30 mouse cellular contexts compared by ENCODE assay signal in the genomic region with DNA sequence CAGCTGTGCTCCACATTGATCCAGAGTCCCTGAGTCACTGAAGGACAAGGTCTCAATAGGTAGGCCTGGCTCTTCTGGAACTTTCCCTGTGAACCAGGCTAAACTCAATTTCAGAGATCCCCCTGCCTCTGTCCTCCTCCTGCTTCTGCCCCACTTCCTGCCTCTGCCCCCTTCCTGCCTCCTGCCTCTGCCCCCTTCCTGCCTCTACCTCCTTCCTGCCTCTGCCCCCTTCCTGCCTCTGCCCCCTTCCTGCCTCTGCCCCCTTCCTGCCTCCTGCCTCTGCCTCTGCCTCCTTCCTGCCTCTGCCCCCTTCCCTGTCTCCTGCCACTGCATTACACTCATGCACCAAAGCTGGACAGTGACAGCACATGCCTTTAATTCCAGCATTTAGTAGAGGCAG. TPM values are rescaled to one million over a fixed set of nuclear protein-coding genes. Genes with fewer than 3 reads are reported as not detected.
DNase-seq lines count a peak whose midpoint lies in the region; ATAC-seq and TF ChIP-seq lines count a peak whose summit lies in the region.
"Had no signal": no experiment of that assay in that cellular context is flagged by ENCODE, and none has a peak within 500 bp of the region (broad histone marks: within the 10 kb centered on the region; RNA-seq: fewer than 3 reads in every experiment).

No protein-coding gene starts in this region.

- no peak overlapping the region for H3K4me3 ChIP-seq in liver, embryonic 12.5 days
- no peak overlapping the region for H3K4me3 ChIP-seq in midbrain, postnatal 0 days (ENCODE audit: low read depth, low read length)
- H3K4me3 ChIP-seq: embryonic facial prominence, embryonic 10.5 days; embryonic facial prominence, embryonic 15.5 days; forebrain, embryonic 12.5 days; layer of hippocampus, adult 2 months; left cerebral cortex, adult 2 months; limb, embryonic 13.5 days; liver, embryonic 13.5 days; midbrain, embryonic 15.5 days had no signal

- peaks cover 99% of the 10 kb centered on the region for H3K36me3 ChIP-seq in liver, embryonic 12.5 days
- H3K36me3 ChIP-seq in midbrain, postnatal 0 days (ENCODE audit: insufficient read depth, low read length): no peaks in the 10 kb centered on the region
- H3K36me3 ChIP-seq: embryonic facial prominence, embryonic 10.5 days; forebrain, embryonic 12.5 days; limb, embryonic 13.5 days; midbrain, embryonic 15.5 days had no signal

- H3K9me3 ChIP-seq in liver, embryonic 12.5 days (replicated peaks): no peaks in the 10 kb centered on the region
- no peaks in the 10 kb centered on the region for H3K9me3 ChIP-seq in midbrain, postnatal 0 days (ENCODE audit: low read length)
- H3K9me3 ChIP-seq: embryonic facial prominence, embryonic 10.5 days; embryonic facial prominence, embryonic 15.5 days; liver, embryonic 13.5 days; midbrain, embryonic 15.5 days had no signal

- TF ChIP-seq CTCF in midbrain, postnatal 0 days (IDR thresholded peaks at IDR 0.05): no peak

- no peaks in the 10 kb centered on the region for H3K27me3 ChIP-seq in liver, embryonic 12.5 days (replicated peaks)
- no peaks in the 10 kb centered on the region for H3K27me3 ChIP-seq in midbrain, postnatal 0 days (ENCODE audit: insufficient read depth, low read length)
- H3K27me3 ChIP-seq: embryonic facial prominence, embryonic 15.5 days; forebrain, embryonic 12.5 days; limb, embryonic 13.5 days; liver, embryonic 13.5 days; midbrain, embryonic 15.5 days had no signal

- ATAC-seq in liver, embryonic 12.5 days: no peak
- peak; percentile 50 for ATAC-seq in activated CD4-positive, CD25-positive, alpha-beta regulatory T cell, adult 4 months
- no peak for ATAC-seq in midbrain, postnatal 0 days (ENCODE audit: low FRiP score)
- ATAC-seq: forebrain, postnatal 0 days; hindbrain, postnatal 0 days; intestine, embryonic 16.5 days; midbrain, embryonic 15.5 days had no signal

- 0 out of 2 replicates have a peak, but pooled peaks cover 4% of the 10 kb centered on the region for H3K4me1 ChIP-seq in liver, embryonic 12.5 days
- no peaks in the 10 kb centered on the region for H3K4me1 ChIP-seq in midbrain, postnatal 0 days (ENCODE audit: insufficient read depth, low read length)
- H3K4me1 ChIP-seq: embryonic facial prominence, embryonic 15.5 days; forebrain, embryonic 12.5 days; limb, embryonic 13.5 days; midbrain, embryonic 15.5 days had no signal

- peak overlapping the region; percentile 23; the same call in 1 of the 2 replicates for H3K27ac ChIP-seq in liver, embryonic 12.5 days
- no peak overlapping the region for H3K27ac ChIP-seq in midbrain, postnatal 0 days (ENCODE audit: low read depth, low read length)
- H3K27ac ChIP-seq: embryonic facial prominence, embryonic 10.5 days; embryonic facial prominence, embryonic 15.5 days; forebrain, embryonic 12.5 days; hindbrain, postnatal 0 days; layer of hippocampus, adult 2 months; left cerebral cortex, adult 2 months; limb, embryonic 13.5 days; liver, embryonic 13.5 days; midbrain, embryonic 15.5 days; stomach, postnatal 0 days had no signal

- no peak overlapping the region for H3K4me2 ChIP-seq in liver, embryonic 12.5 days
- H3K4me2 ChIP-seq in midbrain, postnatal 0 days (ENCODE audit: low read depth, low read length, poor library complexity, severe bottlenecking): no peak overlapping the region
- H3K4me2 ChIP-seq: embryonic facial prominence, embryonic 15.5 days; forebrain, embryonic 12.5 days; limb, embryonic 13.5 days; liver, embryonic 13.5 days; lung, embryonic 14.5 days; midbrain, embryonic 15.5 days had no signal

- no peak for DNase-seq in liver
- DNase-seq in thymus, postnatal 10 days (ENCODE audit: low spot score in 2 of 2): peak; percentile 18 to 20
- no peak for DNase-seq in layer of hippocampus, adult 11-12 months (ENCODE audit: low spot score)
- no peak for DNase-seq in midbrain, postnatal 0 days (ENCODE audit: low spot score)
- no peak for DNase-seq in adrenal gland, adult 8-10 months
- DNase-seq: adrenal gland, adult 2 months; cerebellum, adult 2 months; cerebellum, postnatal 14 days; forebrain, postnatal 0 days; gastrocnemius, postnatal 14 days; heart, postnatal 14 days; kidney, adult 9 months; kidney, postnatal 14 days; liver, embryonic 13.5 days; lung, embryonic 14.5 days; lung, postnatal 14 days; right cerebral cortex, postnatal 25 days had no signal

- no peak overlapping the region for H3K9ac ChIP-seq in liver, embryonic 12.5 days
- no peak overlapping the region for H3K9ac ChIP-seq in midbrain, postnatal 0 days (replicated peaks; ENCODE audit: low read length, poor library complexity, severe bottlenecking)
- H3K9ac ChIP-seq: embryonic facial prominence, embryonic 15.5 days; forebrain, embryonic 12.5 days; forebrain, postnatal 0 days; limb, embryonic 13.5 days; liver, embryonic 13.5 days; lung, embryonic 14.5 days; midbrain, embryonic 15.5 days had no signal

RNA-seq across cellular contexts. Expression of gene Zc3hav1l, which starts 10.7 kb away (rescaled TPM):
- polyA plus RNA-seq in liver, embryonic 12.5 days (2016; fragmentation: Nextera tagmentation; extraction: Ambion mirVana): 3.9 and 4.0 TPM in 2 replicates
- under 1 TPM; 0.54 to 0.58 TPM for polyA plus RNA-seq in activated CD4-positive, CD25-positive, alpha-beta regulatory T cell, adult 4 months (2017; shearing (Covaris generic))
- total RNA-seq in midbrain, postnatal 0 days (2014; rRNA removed): 8.1 and 11.0 TPM in 2 replicates
- polyA plus RNA-seq in midbrain, postnatal 0 days (2015; fragmentation: Nextera tagmentation; extraction: Ambion mirVana): 3.6 and 3.7 TPM in 2 replicates
- 1 to 10 TPM; 3.5 to 4.7 (median 3.8) TPM for total RNA-seq in adrenal gland, adult 8-10 months (2022)

RNA-seq across cellular contexts. Expression of gene Zc3hav1, which starts 44.7 kb away (rescaled TPM):
- polyA plus RNA-seq in liver, embryonic 12.5 days (2016; fragmentation: Nextera tagmentation; extraction: Ambion mirVana): 29.6 and 30.6 TPM in 2 replicates
- polyA plus RNA-seq in activated CD4-positive, CD25-positive, alpha-beta regulatory T cell, adult 4 months (2017; shearing (Covaris generic)): 100 to 1,000 TPM; 172 to 188 TPM
- 3.5 and 4.5 TPM in 2 replicates for total RNA-seq in midbrain, postnatal 0 days (2014; rRNA removed)
- polyA plus RNA-seq in midbrain, postnatal 0 days (2015; fragmentation: Nextera tagmentation; extraction: Ambion mirVana): 2.1 and 2.4 TPM in 2 replicates
- total RNA-seq in adrenal gland, adult 8-10 months (2022): 10 to 100 TPM; 59.7 to 72.1 (median 67.7) TPM

RNA-seq across cellular contexts. Expression of gene D630045J12Rik, which starts 55.9 kb away (rescaled TPM):
- 0.80 and 0.97 TPM in 2 replicates for polyA plus RNA-seq in liver, embryonic 12.5 days (2016; fragmentation: Nextera tagmentation; extraction: Ambion mirVana)
- under 1 TPM; 0.08 to 0.13 TPM for polyA plus RNA-seq in activated CD4-positive, CD25-positive, alpha-beta regulatory T cell, adult 4 months (2017; shearing (Covaris generic))
- total RNA-seq in midbrain, postnatal 0 days (2014; rRNA removed): 40.1 and 42.5 TPM in 2 replicates
- polyA plus RNA-seq in midbrain, postnatal 0 days (2015; fragmentation: Nextera tagmentation; extraction: Ambion mirVana): 7.6 and 9.7 TPM in 2 replicates
- 1 to 10 TPM; 3.5 to 7.2 (median 5.5) TPM for total RNA-seq in adrenal gland, adult 8-10 months (2022)
- total RNA-seq: neutrophil, adult 5-6 weeks had no signal

Comparison
In these comparisons a context has a peak if more than half of its experiments do, and no peak if none do; other contexts are left out.
1. DNase-seq: peak in thymus, postnatal 10 days (2 of 2); none in liver (single experiment), layer of hippocampus, adult 11-12 months (single experiment), midbrain, postnatal 0 days (single experiment) and adrenal gland, adult 8-10 months (single experiment).